Mouse (Mus musculus) erythroblast, embryonic 14.5 days (primary cell): ENCODE measurements around the gene Klrb1c.

ENCODE experiments used
- GATA1 ChIP-seq: IDR thresholded peaks from 2 replicates; pipeline ENCODE4 v1.6.1; 2012; ENCODE audit warnings: low read length, inconsistent platforms, mixed read lengths
- TAL1 ChIP-seq: IDR thresholded peaks from 3 replicates; pipeline ENCODE4 v1.6.1; 2012; ENCODE audit warnings: low read length, inconsistent platforms, mixed read lengths

- no peak for TF ChIP-seq GATA1
- no peak for TF ChIP-seq TAL1
These were observed 48.7 kb upstream of the Klrb1c start for GRCm38 (mm10) chr6:128837454-128838341.
